Mouse (Mus musculus) brain, embryonic 14.5 days (tissue): ENCODE measurements at regions not wholly inside any gene's neighbourhood (a gene's known extent, or its start where the extent isn't known, plus 50 kb on each side); places are given as distances from the start of the nearest gene placed in this dataset.

Experiments
- DNase-seq: peaks from one replicate; pipeline ENCODE4 v3.0.0-alpha.2; 2011; ENCODE audit warnings: low read depth
- CTCF ChIP-seq: fragments of 200-500 bp; IDR thresholded peaks from 2 replicates; pipeline ENCODE4 v1.5.1; 2012; ENCODE audit warnings: inconsistent platforms, mild to moderate bottlenecking, moderate library complexity, borderline replicate concordance; ENCODE audit not compliant: insufficient read depth, insufficient read length; ENCODE audit errors: extremely low read depth
- POLR2A ChIP-seq: fragments of 200-500 bp; IDR thresholded peaks from 2 replicates; pipeline ENCODE4 v1.6.1; 2012; ENCODE audit warnings: mild to moderate bottlenecking, inconsistent platforms, borderline replicate concordance; ENCODE audit not compliant: poor library complexity, insufficient read depth, insufficient read length, severe bottlenecking; ENCODE audit errors: extremely low read depth

- peak; percentile 87 for DNase-seq
- TF ChIP-seq CTCF (peak; percentile 61; the same call in 1 of the 2 replicates), POLR2A (no peak)
Measured at GRCm38 (mm10) chr3:66410706-66411277, 114.2 kb upstream of the Veph1 start.

GRCm38 (mm10) chr3:66408791-66409190, 112.2 kb upstream of the Veph1 start:
- TF ChIP-seq POLR2A: no peak
- no peak for TF ChIP-seq CTCF

GRCm38 (mm10) chr3:66405645-66406044, 109.0 kb upstream of the Veph1 start:
- TF ChIP-seq POLR2A: no peak
- TF ChIP-seq CTCF: no peak
- DNase-seq: peak; percentile 46

More at GRCm38 (mm10) chr3:66408791-66409190, 112.2 kb upstream of the Veph1 start:
- DNase-seq: no peak

GRCm38 (mm10) chr3:66403707-66404106, 107.1 kb upstream of the Veph1 start:
- DNase-seq: no peak
- TF ChIP-seq CTCF (no peak), POLR2A (no peak)

- TF ChIP-seq POLR2A (no peak), CTCF (no peak)
- no peak for DNase-seq
Measured at GRCm38 (mm10) chr3:66400791-66401568, 104.3 kb upstream of the Veph1 start.

- peak; percentile 89 for DNase-seq
- TF ChIP-seq CTCF: peak; percentile 44; the same call in 1 of the 2 replicates
- TF ChIP-seq POLR2A: no peak
Measured at GRCm38 (mm10) chr3:66398214-66399150, 101.8 kb upstream of the Veph1 start.

GRCm38 (mm10) chr3:66375088-66375910, 78.7 kb upstream of the Veph1 start:
- peak; percentile 29 for DNase-seq
- TF ChIP-seq CTCF: no peak
- no peak for TF ChIP-seq POLR2A

GRCm38 (mm10) chr3:66374603-66375002, 78.0 kb upstream of the Veph1 start:
- TF ChIP-seq CTCF (no peak), POLR2A (no peak)
- DNase-seq: no peak

GRCm38 (mm10) chr3:66373807-66374575, 77.4 kb upstream of the Veph1 start:
- DNase-seq: no peak
- TF ChIP-seq POLR2A (no peak), CTCF (no peak)
